Mouse (Mus musculus) mesoderm, embryonic 11.5 days (tissue): Measurements from ENCODE around the gene Pgrmc1.

Experiments used
- DNase-seq: peaks from one replicate; pipeline ENCODE4 v3.0.0-alpha.2; 2012; ENCODE audit warnings: low read depth, low spot score

Pgrmc1 gene

GRCm38 (mm10) chrX:36604040-36604439 is 6.0 kb downstream of the Pgrmc1 start:
- no peak for DNase-seq

GRCm38 (mm10) chrX:36609117-36609516 is 11.1 kb downstream of the Pgrmc1 start:
- no peak for DNase-seq

GRCm38 (mm10) chrX:36628102-36628501 is 30.1 kb downstream of the Pgrmc1 start:
- no peak for DNase-seq

- no peak for DNase-seq
These were observed 32.8 kb downstream of the Pgrmc1 start for GRCm38 (mm10) chrX:36630771-36631170.

- DNase-seq: no peak
These were observed 42.0 kb downstream of the Pgrmc1 start for GRCm38 (mm10) chrX:36640046-36640445.

- DNase-seq: peak; percentile 91
These were observed 46.9 kb downstream of the Pgrmc1 start, which contains the start of gene Akap17b for GRCm38 (mm10) chrX:36644657-36645551. Akap17b (minus strand) TSS chrX:36645395.
